ENCODE assay signal across 23 mouse cellular contexts in the genomic region with DNA sequence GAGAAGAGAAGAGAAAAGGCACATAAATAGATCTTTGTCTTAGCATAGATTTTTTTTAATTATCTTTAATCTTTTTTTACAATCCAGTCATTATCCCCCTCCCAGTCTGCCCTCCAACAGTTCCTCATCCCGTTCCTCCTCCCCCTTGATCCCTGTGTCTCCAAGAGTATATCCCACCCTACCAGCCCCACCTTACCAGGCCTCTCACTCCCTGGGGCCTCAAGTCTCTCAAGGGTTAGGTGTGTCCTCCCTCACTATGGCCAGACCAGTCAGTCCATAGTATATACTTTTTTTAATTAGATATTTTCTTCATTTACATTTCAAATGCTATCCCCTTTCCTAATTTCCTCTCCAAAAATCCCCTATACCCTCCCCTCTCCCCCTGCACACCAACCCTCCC.
DNase-seq lines count a peak whose midpoint lies in the region; ATAC-seq lines count a peak whose summit lies in the region.
"Had no signal": no experiment of that assay in that cellular context is flagged by ENCODE, and none has a peak within 500 bp of the region (broad histone marks: within the 10 kb centered on the region; RNA-seq: fewer than 3 reads in every experiment).

No protein-coding gene starts in this region.

- H3K36me3 ChIP-seq in forebrain, embryonic 11.5 days (ENCODE audit: control insufficient read depth, insufficient read depth, low read length), result no peaks in the 10 kb centered on the region
- H3K36me3 ChIP-seq in forebrain, embryonic 13.5 days (ENCODE audit: poor library complexity, severe bottlenecking), result no peaks in the 10 kb centered on the region
- H3K36me3 ChIP-seq in hindbrain, embryonic 13.5 days, result no peaks in the 10 kb centered on the region
- no peaks in the 10 kb centered on the region for H3K36me3 ChIP-seq in hindbrain, embryonic 12.5 days
- H3K36me3 ChIP-seq in midbrain, embryonic 12.5 days, result no peaks in the 10 kb centered on the region
- no peaks in the 10 kb centered on the region for H3K36me3 ChIP-seq in midbrain, embryonic 14.5 days (ENCODE audit: control insufficient read depth, insufficient read depth, low read length)
- H3K36me3 ChIP-seq: G1E; heart, embryonic 10.5 days; heart, embryonic 13.5 days had no signal

- no peaks in the 10 kb centered on the region for H3K4me1 ChIP-seq in forebrain, embryonic 11.5 days (replicated peaks; ENCODE audit: control insufficient read depth, insufficient read depth, low read length)
- no peaks in the 10 kb centered on the region for H3K4me1 ChIP-seq in forebrain, embryonic 13.5 days
- H3K4me1 ChIP-seq in hindbrain, embryonic 13.5 days (replicated peaks), result peaks cover 3% of the 10 kb centered on the region; the same call in 1 of the 2 replicates
- 0 out of 2 replicates have a peak, but pooled peaks cover 3% of the 10 kb centered on the region for H3K4me1 ChIP-seq in hindbrain, embryonic 12.5 days
- peaks cover 8% of the 10 kb centered on the region; the same call in 1 of the 2 replicates for H3K4me1 ChIP-seq in midbrain, embryonic 12.5 days
- no peaks in the 10 kb centered on the region for H3K4me1 ChIP-seq in midbrain, embryonic 14.5 days (ENCODE audit: control insufficient read depth, insufficient read depth, low read length)
- H3K4me1 ChIP-seq: heart, embryonic 10.5 days had no signal

- no peaks in the 10 kb centered on the region for H3K9me3 ChIP-seq in forebrain, embryonic 11.5 days (ENCODE audit: control insufficient read depth, low read length)
- H3K9me3 ChIP-seq in forebrain, embryonic 13.5 days (replicated peaks), result no peaks in the 10 kb centered on the region
- H3K9me3 ChIP-seq in hindbrain, embryonic 13.5 days, result no peaks in the 10 kb centered on the region
- H3K9me3 ChIP-seq in hindbrain, embryonic 12.5 days (replicated peaks), result no peaks in the 10 kb centered on the region
- no peaks in the 10 kb centered on the region; the same call in 1 of the 2 replicates for H3K9me3 ChIP-seq in midbrain, embryonic 12.5 days
- H3K9me3 ChIP-seq in midbrain, embryonic 14.5 days (ENCODE audit: control insufficient read depth, low read length), result no peaks in the 10 kb centered on the region
- H3K9me3 ChIP-seq: heart, embryonic 10.5 days had no signal

- ATAC-seq in forebrain, embryonic 11.5 days (replicated peaks; ENCODE audit: low FRiP score), result no peak
- ATAC-seq in forebrain, embryonic 13.5 days, result no peak
- no peak for ATAC-seq in hindbrain, embryonic 13.5 days (ENCODE audit: low FRiP score)
- ATAC-seq in hindbrain, embryonic 12.5 days (ENCODE audit: low FRiP score), result no peak
- ATAC-seq in midbrain, embryonic 12.5 days (ENCODE audit: low FRiP score, low read depth), result 0 out of 2 replicates have a peak, but pooled peaks have one; percentile 27
- ATAC-seq in midbrain, embryonic 14.5 days (ENCODE audit: low FRiP score, low TSS enrichment), result no peak
- ATAC-seq: intestine, postnatal 0 days; Patski had no signal

- H3K27me3 ChIP-seq in forebrain, embryonic 11.5 days (ENCODE audit: control insufficient read depth, insufficient read depth, low read length), result no peaks in the 10 kb centered on the region
- no peaks in the 10 kb centered on the region for H3K27me3 ChIP-seq in forebrain, embryonic 13.5 days
- H3K27me3 ChIP-seq in hindbrain, embryonic 13.5 days, result no peaks in the 10 kb centered on the region
- no peaks in the 10 kb centered on the region for H3K27me3 ChIP-seq in hindbrain, embryonic 12.5 days
- H3K27me3 ChIP-seq in midbrain, embryonic 12.5 days, result no peaks in the 10 kb centered on the region
- no peaks in the 10 kb centered on the region for H3K27me3 ChIP-seq in midbrain, embryonic 14.5 days (ENCODE audit: control insufficient read depth, insufficient read depth, low read length)
- H3K27me3 ChIP-seq: CH12.LX; heart, embryonic 13.5 days; Patski had no signal

- WGBS in forebrain, embryonic 11.5 days, result 36% methylated on average over 1 of the region's 1 CpGs
- 25% methylated on average over 1 of the region's 1 CpGs for WGBS in forebrain, embryonic 13.5 days
- 75% methylated on average over 1 of the region's 1 CpGs for WGBS in hindbrain, embryonic 13.5 days
- 71% methylated on average over 1 of the region's 1 CpGs for WGBS in hindbrain, embryonic 12.5 days
- WGBS in midbrain, embryonic 12.5 days, result 29% methylated on average over 1 of the region's 1 CpGs
- WGBS in midbrain, embryonic 14.5 days, result 25% methylated on average over 1 of the region's 1 CpGs

- no peak overlapping the region for H3K9ac ChIP-seq in forebrain, embryonic 11.5 days (ENCODE audit: low read length)
- H3K9ac ChIP-seq in forebrain, embryonic 13.5 days, result no peak overlapping the region
- H3K9ac ChIP-seq in hindbrain, embryonic 13.5 days, result no peak overlapping the region
- H3K9ac ChIP-seq in hindbrain, embryonic 12.5 days, result no peak overlapping the region
- no peak overlapping the region for H3K9ac ChIP-seq in midbrain, embryonic 12.5 days (replicated peaks)
- H3K9ac ChIP-seq in midbrain, embryonic 14.5 days (replicated peaks; ENCODE audit: low read length), result no peak overlapping the region
- H3K9ac ChIP-seq: heart, embryonic 13.5 days; hindbrain, embryonic 14.5 days had no signal

- no peak overlapping the region for H3K4me2 ChIP-seq in forebrain, embryonic 11.5 days (ENCODE audit: low read depth, low read length, severe bottlenecking)
- no peak overlapping the region for H3K4me2 ChIP-seq in forebrain, embryonic 13.5 days
- H3K4me2 ChIP-seq in hindbrain, embryonic 13.5 days, result no peak overlapping the region
- H3K4me2 ChIP-seq in hindbrain, embryonic 12.5 days (replicated peaks), result no peak overlapping the region
- H3K4me2 ChIP-seq in midbrain, embryonic 12.5 days (replicated peaks), result no peak overlapping the region
- H3K4me2 ChIP-seq in midbrain, embryonic 14.5 days (ENCODE audit: low read length), result no peak overlapping the region
- H3K4me2 ChIP-seq: heart, embryonic 13.5 days; hindbrain, embryonic 14.5 days had no signal

- no peak for DNase-seq in forebrain, embryonic 11.5 days (ENCODE audit: low spot score)
- no peak for DNase-seq in midbrain, embryonic 14.5 days
- DNase-seq: adrenal gland, postnatal 10 days; adrenal gland, postnatal 36 days; B cell, adult 2 months; cerebellum, adult 18-20 months; cerebellum, postnatal 14 days; gastrocnemius, postnatal 10 days; gastrocnemius, postnatal 36 days; heart, adult 2 months; heart, postnatal 14 days; heart, postnatal 4 days had no signal

- no peak overlapping the region for H3K4me3 ChIP-seq in forebrain, embryonic 11.5 days (ENCODE audit: low read depth, low read length)
- no peak overlapping the region for H3K4me3 ChIP-seq in forebrain, embryonic 13.5 days
- no peak overlapping the region for H3K4me3 ChIP-seq in hindbrain, embryonic 13.5 days
- no peak overlapping the region for H3K4me3 ChIP-seq in hindbrain, embryonic 12.5 days
- no peak overlapping the region for H3K4me3 ChIP-seq in midbrain, embryonic 12.5 days
- H3K4me3 ChIP-seq in midbrain, embryonic 14.5 days (replicated peaks; ENCODE audit: low read depth, low read length), result no peak overlapping the region
- H3K4me3 ChIP-seq: heart, adult 2 months; heart, embryonic 10.5 days; heart, embryonic 13.5 days had no signal

- H3K27ac ChIP-seq in forebrain, embryonic 11.5 days (ENCODE audit: low read depth, low read length), result 0 out of 2 replicates have a peak overlapping the region, but pooled peaks have one; percentile 18
- no peak overlapping the region for H3K27ac ChIP-seq in forebrain, embryonic 13.5 days
- H3K27ac ChIP-seq in hindbrain, embryonic 13.5 days, result 0 out of 2 replicates have a peak overlapping the region, but pooled peaks have one; percentile 30
- H3K27ac ChIP-seq in hindbrain, embryonic 12.5 days, result no peak overlapping the region
- peak overlapping the region; percentile 42; the same call in 1 of the 2 replicates for H3K27ac ChIP-seq in midbrain, embryonic 12.5 days (replicated peaks)
- H3K27ac ChIP-seq in midbrain, embryonic 14.5 days (replicated peaks; ENCODE audit: low read depth, low read length), result no peak overlapping the region
- H3K27ac ChIP-seq: heart, adult 2 months; heart, embryonic 10.5 days; heart, embryonic 13.5 days; hindbrain, embryonic 14.5 days had no signal

Comparison
In these comparisons a context has a peak if more than half of its experiments do, and no peak if none do; other contexts are left out.
1. H3K27ac ChIP-seq: peak in forebrain, embryonic 11.5 days (single experiment), hindbrain, embryonic 13.5 days (single experiment) and midbrain, embryonic 12.5 days (single experiment); none in forebrain, embryonic 13.5 days (single experiment), hindbrain, embryonic 12.5 days (single experiment) and midbrain, embryonic 14.5 days (single experiment).